Mouse (Mus musculus): ENCODE measurements around the gene Leng9.
A peak's percentile ranks its signal among the peaks of the same experiment; 100 is the strongest.

Leng9 gene

DNA sequence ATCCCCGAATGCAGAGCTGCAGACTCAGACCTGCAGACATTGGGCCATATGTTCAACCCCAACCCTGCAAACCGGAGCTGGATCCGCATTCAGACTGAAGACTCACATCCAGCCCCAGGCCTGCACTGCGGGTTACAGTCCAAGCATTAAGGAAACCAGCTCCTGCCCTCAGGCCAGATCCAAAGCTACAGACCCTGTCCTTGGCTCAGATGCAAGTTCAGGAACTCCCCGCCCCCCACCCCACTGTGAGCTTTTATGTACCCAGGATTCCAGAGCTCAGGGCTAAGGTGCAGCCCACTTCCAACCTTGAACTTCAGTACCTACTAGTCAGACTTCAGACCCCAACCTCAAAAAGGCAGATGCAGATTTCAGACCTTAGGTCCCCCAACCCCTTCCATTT is 25.3 kb downstream of the Leng9 start:
- no peak for ATAC-seq (ENCODE audit: low TSS enrichment)

- peak; percentile 35 for ATAC-seq (ENCODE audit: low TSS enrichment)
Observed at GRCm38 (mm10) chr7:4124315-4124759, 25.8 kb downstream of the Leng9 start.

DNA sequence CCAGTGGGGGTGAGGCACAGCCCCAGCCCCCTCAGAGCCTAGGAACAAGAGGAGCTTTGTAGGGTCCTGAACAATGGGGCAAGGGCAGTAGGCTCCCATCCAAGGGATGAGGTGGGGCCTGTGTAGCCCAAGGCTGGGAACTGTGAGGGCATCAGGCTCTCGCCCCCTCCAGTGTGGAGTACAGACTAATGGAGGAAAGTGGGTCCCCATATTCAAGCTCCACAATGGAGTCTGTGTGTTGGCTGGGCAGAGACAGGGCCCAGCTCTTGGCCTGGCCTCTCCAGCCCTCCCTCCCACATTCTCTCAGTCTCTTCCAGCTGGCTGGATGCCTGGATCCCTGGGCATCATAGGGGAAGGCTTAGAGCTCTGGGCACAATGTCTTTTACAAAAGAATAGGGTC is 26.4 kb downstream of the Leng9 start:
- ATAC-seq (ENCODE audit: low TSS enrichment): peak; percentile 60

- no peak for ATAC-seq (ENCODE audit: low TSS enrichment)
Observed at GRCm38 (mm10) chr7:4122783-4123182, 27.4 kb downstream of the Leng9 start.

DNA sequence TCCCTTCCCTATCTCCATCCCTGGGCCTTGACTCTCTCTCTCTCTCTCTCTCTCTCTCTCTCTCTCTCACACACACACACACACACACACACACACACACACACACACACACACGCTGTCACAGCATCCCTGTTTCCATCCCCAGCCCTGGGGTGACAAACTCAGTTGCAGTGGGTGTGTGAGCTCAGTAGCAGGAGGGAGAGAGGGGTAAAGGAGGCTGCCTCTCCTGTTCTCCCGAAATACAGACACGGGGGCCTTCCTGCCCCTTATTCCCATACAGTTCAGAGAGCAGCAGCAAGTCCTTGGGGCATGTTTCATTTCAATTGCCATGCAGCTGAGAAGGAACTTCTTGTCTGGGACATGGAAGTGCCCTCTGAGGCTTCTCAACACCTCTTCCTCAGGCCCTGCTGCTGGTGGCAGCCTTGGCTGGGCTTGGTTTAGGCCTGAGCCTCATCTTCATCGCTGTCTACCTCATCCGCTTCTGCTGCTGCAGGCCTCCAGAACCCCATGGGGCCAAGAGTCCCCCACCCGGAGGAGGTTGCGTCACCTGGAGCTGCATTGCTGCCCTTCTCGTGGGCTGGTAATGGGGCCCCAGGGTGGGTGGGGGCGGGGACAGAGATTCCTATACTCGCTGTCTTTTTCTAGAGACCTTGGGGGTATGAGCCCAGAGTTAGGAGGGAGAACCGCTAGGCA is 28.0 kb downstream of the Leng9 start:
- ATAC-seq (ENCODE audit: low TSS enrichment): no peak

DNA sequence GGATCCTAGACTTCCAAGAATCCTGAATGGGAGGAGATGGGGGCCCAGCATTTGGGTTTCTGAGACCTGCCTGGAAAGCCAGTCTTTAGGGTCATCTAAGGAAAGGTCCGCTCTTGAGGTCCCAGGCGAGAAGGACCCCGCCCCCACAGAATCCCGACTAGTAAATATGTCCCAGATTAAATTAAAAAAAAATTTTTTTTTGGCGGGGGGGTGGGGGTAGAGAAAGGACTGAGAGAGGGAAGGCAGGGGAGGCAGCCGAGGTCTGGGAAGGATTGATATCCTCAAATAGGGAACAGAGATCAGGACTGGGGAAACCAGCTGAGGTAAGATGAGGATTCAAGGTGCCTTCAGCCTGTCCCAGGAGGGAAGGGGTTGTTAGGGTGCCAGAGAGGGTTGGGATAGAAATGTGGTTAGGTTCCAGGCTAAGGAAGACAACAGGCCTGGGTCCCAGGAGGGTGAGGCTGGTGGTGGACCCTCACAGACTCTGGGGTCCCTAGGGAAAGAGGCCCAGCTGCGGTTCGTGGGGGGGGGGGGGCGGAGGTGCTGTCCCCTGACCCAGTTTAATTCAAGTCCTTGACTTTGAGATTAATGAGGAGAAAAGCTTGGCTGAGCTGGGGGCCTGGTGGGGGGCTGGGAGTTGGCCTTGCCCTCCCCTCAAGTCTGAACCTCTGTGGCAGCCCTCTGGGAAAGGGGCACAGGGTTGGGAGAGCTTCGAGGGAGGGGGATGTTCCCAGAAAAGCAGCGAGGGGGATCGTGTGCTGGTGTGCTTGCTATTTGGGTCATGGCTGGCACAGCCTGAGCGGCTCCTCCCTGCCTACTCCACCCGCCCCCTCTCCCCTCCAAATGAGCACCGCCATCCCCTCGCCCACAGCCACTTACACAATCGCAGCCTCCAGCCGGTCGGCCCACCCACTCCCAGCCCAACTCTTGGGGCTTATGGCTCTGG is 29.9 kb downstream of the Leng9 start:
- ATAC-seq (ENCODE audit: low TSS enrichment): peak; percentile 38

DNA sequence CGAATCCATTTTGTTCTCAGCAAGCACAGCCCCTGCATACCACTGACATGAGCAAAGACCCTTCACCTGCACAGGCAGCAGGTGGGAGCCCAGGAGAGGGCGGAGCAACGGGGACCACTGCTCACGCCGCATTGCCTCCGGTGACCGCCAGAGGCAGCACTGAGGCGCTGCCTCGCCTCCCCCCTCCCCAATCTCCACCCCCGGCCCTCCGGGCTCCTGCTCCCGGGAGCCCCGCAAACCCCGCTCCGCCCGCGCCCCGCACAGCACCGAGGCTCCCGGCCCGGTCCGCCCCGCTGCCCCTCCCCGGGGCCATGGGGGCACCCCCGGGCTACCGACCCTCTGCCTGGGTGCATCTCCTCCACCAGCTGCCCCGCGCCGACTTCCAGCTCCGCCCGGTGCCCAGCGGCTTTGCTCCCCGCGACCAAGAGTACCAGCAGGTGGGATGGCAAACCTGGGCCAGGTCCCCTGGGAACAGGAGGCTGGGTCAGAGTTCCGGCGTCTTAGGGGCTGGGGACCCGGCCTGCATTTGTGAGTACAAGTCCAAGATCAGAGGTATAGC is 30.8 kb downstream of the Leng9 start, which contains the start of gene Ttyh1:
Ttyh1 (plus strand) TSS at position 65 of the 559 bp plus-strand sequence.
- no peak for ATAC-seq (ENCODE audit: low TSS enrichment)

- 0 out of 2 replicates have a peak, but pooled peaks have one; percentile 14 for ATAC-seq (ENCODE audit: low TSS enrichment)
Observed at GRCm38 (mm10) chr7:4117050-4117814, 32.9 kb downstream of the Leng9 start.

- peak; percentile 57; the same call in 1 of the 2 replicates for ATAC-seq (ENCODE audit: low TSS enrichment)
Observed at GRCm38 (mm10) chr7:4111766-4112165, 38.4 kb downstream of the Leng9 start.

GRCm38 (mm10) chr7:4103411-4103810 is 46.8 kb downstream of the Leng9 start:
- no peak; the same call in 1 of the 2 replicates for ATAC-seq (ENCODE audit: low TSS enrichment)

GRCm38 (mm10) chr7:4101144-4101543 is 49.0 kb downstream of the Leng9 start:
- ATAC-seq (ENCODE audit: low TSS enrichment): no peak

- no peak for ATAC-seq (ENCODE audit: low TSS enrichment)
Observed at GRCm38 (mm10) chr7:4098832-4099231, 51.3 kb downstream of the Leng9 start.

GRCm38 (mm10) chr7:4098301-4098700 is 51.9 kb downstream of the Leng9 start:
- ATAC-seq (ENCODE audit: low TSS enrichment): no peak
